Mouse (Mus musculus): ENCODE data around the gene Mrpl53.

DNA sequence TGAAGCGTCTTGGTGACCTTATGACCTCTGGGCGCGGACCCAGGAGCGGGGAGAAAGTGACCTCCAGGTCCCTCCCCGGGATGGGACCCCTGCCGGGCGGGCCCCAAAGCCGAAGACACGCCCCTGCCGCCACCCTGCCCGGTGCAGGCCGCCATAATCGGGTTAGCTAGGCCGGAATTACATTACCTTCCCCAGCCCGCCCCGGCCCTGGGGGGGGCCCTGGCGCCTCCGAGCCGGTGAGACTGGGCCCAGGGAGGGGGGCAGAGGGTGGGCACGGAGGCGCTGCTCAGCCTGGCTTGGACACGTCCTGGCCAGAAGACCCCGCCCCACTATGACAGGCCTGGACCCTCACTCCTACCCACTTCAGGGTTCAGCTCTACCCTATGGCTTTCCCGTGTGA lies 37.6 kb upstream of the Mrpl53 start:
- no peak for TF ChIP-seq CTCF (IDR thresholded peaks at IDR 0.05; ENCODE audit: low read depth)
- TF ChIP-seq EP300 (IDR thresholded peaks at IDR 0.05; ENCODE audit: low read depth): no peak

Measured in liver, embryonic 14.5 days (tissue).